Mouse (Mus musculus): ENCODE data around the gene Fhl3.
A peak's percentile ranks its signal among the peaks of the same experiment; 100 is the strongest.

DNA sequence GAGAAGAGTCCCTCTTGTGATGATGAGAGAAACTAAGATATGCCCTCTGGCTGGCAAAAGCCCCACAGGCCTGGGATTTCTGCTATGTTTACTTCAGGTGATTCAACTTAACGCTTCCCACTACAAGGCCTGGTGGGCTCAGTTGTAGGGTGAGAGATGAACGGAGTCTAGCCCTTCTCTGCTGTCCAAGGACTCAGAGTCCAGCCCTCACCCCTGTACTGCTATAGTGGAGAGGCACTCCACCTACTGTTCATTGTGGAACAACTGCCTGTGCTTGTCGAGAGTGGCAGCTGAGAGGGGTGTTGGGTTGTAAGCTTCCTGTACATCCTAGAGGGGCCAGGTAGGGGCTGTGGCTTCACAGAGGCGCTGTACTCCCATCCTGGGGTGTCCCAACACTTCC lies 37.5 kb downstream of the Fhl3 start:
- TF ChIP-seq CTCF (IDR thresholded peaks at IDR 0.05; ENCODE audit: low read depth) (peak; percentile 26), EP300 (IDR thresholded peaks at IDR 0.05; ENCODE audit: low read depth) (no peak)

Data from heart, postnatal 0 days (tissue).